Mouse (Mus musculus): Measurements from ENCODE around the gene 2310033P09Rik.
A peak's percentile ranks its signal among the peaks of the same experiment; 100 is the strongest.

2310033P09Rik gene

DNA sequence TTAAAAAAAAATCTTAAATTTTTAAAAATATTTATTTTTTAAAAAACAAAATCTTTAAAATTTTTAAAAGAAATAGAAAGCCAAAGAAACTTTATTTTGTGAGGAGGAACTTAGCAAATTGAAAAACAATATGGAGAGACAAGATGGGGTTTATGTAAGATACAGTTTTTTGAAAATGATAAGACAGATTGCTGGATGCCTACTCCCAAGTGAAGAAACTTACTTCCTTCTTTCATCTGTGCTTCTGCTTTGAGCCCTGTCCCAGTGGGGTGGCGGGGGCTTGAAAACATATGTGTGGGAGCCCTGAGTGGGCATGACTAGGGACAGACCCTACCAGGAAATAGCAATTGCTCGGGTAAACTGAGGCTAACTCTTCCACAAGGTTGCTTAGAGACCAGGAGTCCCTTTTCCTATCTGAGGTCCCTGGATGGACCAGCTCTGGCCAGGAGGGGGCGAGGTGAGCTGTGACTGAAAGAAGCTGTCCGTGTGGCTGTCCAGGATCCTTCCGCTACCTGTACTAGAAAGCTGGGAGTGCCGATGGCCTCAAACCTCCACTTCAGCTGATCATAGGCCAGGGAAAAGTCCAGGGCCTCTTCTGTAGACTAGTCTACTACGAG lies 22.1 kb downstream of the 2310033P09Rik start:
- DNase-seq = peak; percentile 74 to 80

DNA sequence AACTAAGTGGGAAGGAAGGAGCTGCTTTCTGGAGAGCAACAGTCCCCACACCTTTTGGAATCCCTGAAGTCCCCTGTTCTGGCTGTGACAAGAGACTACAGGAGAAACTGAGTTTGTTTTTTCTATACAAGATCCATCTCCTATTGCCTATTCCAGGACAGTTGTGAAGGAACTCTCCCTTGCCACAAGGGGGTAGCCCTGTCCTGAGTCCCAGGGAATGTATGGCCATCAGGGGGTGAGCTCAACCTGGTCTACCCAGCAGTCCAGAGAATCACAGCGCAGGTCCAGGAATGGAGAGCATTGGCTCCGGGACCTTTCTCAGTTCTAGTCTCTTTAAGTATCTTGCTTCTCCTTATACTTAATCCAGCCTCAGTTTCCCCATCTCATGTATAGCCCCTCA lies 24.7 kb downstream of the 2310033P09Rik start:
- DNase-seq = no peak

DNA sequence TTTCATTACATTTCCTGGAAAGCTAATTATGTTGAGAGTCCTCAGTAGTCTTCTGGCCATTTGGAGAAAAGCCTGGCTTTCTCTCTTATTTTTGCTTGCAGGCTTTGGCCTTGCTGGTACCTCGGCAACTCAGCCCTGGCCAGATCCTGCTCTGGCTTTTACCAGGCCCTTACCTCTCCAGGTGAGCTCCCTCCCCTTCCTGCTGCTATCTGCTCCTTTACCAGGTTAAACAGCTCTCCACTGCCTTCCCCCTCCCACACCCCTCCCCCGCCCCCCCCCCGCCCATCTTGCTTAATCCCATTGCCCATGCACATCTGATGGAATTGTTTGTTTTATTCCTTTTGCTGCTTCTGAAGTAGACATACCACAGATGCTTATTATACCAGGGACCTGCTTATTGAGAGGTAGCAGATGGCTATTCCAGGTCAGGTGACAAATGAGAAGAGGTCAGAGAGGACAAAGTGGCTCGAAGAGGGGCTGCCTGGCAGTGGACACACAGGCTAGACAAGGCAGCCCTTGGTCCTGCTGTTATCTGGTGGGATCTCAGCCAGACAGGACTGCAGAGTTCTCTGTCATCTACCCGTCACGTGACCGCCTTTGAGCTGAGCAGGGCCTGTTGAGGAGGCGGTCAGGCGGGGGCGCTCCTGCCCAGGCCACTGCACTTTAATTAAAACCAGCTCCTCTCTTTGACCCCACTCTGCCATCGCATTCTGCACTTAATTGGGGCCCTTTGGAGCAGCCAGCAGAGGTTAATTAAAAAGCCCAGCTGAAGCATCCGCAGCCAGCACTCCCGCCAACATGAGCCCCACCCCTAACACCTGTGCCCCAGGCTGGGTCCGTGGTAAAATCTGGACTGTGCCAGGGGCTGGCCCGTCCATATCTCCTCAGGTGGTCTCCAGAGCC lies 30.7 kb downstream of the 2310033P09Rik start:
- peak; percentile 90 to 93 for DNase-seq

DNA sequence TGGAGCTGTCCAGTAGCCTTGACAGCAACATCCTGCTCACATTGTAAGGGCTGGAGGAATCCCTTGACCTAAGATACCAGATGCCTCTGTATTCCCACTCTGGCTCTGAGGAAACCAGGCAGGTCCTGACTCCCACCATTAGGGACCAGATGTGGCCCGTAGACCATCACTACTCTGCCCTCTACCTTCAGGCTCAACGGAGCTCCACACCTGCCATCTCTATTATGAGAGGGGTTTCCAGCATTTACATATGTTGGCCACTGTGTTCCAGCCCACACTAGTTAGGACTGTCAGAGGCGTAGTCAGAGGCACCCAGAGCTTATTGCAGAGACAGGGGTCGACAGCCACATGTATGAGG lies 31.3 kb downstream of the 2310033P09Rik start:
- no peak for DNase-seq

DNA sequence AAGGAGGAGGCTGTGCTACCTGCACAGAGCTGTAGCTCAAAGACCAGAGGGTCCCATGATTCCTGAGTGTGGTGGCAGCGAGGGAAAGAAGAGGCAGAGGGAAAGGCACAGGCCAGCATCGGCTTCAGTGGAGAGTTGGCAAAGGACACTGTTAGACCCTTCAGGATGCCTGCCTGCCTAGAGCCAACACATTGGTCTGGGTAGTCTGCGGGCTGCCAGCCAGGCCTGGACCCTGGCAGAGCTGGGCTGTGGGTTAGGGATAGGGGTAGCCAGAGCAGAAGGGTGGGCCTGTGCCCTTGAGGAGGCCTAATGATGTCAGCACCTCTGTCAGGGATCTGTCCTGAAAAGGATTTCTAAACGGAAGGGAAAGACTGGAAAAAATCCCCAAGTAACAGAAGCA lies 31.7 kb downstream of the 2310033P09Rik start:
- DNase-seq = no peak

DNA sequence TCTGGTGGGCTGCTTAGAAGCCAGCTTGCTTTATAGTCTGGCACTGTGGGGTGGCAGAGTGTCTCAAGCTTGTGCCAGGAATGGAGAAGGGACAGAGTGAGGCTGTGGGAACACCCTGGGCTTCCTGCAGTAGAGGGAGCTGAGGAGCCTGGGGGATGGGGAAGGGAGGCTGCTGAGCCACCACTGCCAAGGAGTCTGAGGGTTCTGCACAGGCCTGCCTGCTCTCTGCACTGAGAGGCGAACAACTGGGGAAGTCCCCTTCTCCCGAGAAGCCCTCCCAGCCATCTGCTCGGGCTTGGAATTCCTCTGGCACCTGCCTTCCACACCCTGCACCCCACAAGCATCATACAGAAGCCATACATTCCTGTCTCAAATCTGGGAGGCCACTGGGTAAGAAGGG lies 33.7 kb downstream of the 2310033P09Rik start:
- DNase-seq = no peak

DNA sequence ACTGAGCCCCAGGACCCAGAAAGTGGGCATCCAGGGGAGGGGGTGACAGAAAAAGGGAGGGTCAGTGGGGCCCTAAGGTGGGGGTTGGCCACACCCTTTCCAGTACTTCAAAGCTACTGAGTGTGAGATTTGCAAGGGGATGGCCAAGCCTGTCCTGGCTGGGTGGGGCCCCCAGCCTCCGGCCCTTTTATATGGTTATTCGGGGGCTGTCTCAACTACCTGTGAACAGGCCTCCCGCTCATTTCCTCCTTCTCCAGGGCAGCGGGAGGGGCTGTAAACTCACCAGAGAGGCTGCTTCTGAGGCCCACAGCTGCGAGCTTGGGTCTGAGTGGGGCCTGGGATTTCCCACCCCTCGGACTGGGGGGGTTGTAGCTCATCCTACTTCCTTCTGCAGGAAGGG lies 35.7 kb downstream of the 2310033P09Rik start:
- no peak for DNase-seq

DNA sequence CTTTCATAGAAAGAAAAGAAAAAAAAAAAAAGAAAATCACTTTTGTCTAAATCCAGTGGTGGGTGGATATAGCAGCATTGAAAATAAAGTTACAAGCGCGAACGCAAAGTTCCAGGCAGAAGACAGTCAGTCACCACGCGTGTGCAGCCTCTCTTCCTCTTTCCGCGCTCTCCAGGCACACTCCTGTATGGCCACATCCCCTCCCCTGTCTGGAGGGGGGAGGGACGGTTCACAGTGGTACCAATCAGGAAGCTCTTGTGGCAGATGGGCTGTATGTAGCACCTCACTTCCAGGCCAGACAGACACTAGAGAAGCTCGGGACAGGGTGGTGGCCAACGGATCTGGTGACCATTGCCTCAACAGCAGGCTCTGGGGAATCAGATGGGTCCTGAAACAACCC lies 40.0 kb downstream of the 2310033P09Rik start:
- no peak for DNase-seq

DNA sequence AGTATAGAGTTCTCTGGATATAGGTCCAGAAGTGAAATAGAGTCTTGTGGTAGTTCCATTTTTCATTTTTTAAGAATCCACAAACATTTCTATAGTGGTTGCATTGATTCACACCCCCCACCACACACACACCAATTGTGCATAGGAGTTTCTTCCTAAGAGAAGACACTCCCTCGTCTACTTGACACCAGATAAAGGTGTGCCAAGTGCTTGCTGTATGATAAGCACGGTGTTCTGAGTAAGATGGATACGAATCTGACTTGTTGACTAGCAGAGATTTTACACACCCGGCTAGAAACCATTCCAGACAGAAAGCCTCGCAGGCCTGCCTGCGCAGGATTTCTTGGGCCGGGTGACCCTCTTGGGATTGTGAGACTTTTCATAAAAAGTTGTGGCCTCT lies 51.5 kb downstream of the 2310033P09Rik start:
- DNase-seq = no peak

Measured in lung, adult 18-20 months (tissue).